Mouse (Mus musculus): ENCODE results near the gene Dus1l. TPM values are rescaled to one million over a fixed set of nuclear protein-coding genes. Genes with fewer than 3 reads are reported as not detected.
"Not testable (repeated sequence)": the region's sequence is repeated elsewhere in the genome, so short reads cannot be mapped to it uniquely, and the experiment has no call there.

Dus1l gene
- polyA plus RNA-seq, 1 experiment from 2014 or later, result 88.8 TPM

DNA sequence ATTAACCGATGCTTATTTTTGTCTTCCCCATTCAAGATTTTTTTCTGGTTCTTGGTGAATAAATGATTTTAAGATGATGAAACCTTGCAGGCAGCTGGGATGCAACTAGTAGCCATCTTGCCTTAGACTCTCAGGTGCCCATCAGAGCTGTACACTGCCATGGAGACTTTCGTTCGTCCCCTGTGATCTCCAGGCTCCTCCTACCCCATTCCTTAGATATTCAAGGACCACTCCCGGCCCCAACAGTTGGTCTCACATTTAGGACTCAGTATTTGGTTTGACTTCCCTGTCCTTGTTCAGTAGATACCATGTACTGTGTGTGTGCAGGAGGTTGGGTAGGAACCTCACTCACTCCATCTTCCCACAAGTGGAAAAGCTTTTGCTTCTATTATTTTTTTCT is 8.6 kb upstream of the Dus1l start:
- Histone ChIP-seq H3K4me3 (no peak overlapping the region), H3K4me1 (peaks cover 8% of the 10 kb centered on the region), H3K36me3 (peaks cover 47% of the 10 kb centered on the region), H3K27ac (no peak overlapping the region), H3K27me3 (ENCODE audit: insufficient read depth, poor library complexity, severe bottlenecking) (no peaks in the 10 kb centered on the region), H3K9me3 (no peaks in the 10 kb centered on the region)
- no peak for DNase-seq (ENCODE audit: low spot score)
- WGBS, result 63% methylated on average over 4 of the region's 4 CpGs

DNA sequence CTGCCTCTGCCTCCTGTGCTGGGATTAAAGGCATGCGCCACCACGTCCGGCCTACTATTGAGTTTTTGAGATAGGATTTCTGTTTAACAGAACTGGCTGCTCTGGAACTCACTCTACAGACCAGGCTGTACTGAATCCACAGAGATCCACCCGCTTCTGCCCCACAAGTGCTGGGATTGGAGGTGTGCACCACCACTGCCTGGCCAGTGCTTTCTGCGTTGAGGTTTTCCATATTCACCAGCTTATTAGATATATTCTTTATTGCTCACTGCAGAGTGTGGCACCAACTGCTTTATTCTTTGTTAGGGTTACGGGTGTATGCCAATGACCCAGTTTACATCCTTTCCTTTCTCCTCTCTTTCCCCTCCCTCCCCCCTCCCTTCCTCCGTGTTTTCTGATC is 8.1 kb upstream of the Dus1l start:
- no peak overlapping the region for H3K27ac ChIP-seq
- H3K9me3 ChIP-seq, result no peaks in the 10 kb centered on the region
- H3K4me3 ChIP-seq, result no peak overlapping the region
- no peak for DNase-seq (ENCODE audit: low spot score)
- H3K4me1 ChIP-seq, result peaks cover 8% of the 10 kb centered on the region
- no peaks in the 10 kb centered on the region for H3K27me3 ChIP-seq (ENCODE audit: insufficient read depth, poor library complexity, severe bottlenecking)
- H3K36me3 ChIP-seq, result peaks cover 42% of the 10 kb centered on the region
- 81% methylated on average over 7 of the region's 7 CpGs for WGBS

DNA sequence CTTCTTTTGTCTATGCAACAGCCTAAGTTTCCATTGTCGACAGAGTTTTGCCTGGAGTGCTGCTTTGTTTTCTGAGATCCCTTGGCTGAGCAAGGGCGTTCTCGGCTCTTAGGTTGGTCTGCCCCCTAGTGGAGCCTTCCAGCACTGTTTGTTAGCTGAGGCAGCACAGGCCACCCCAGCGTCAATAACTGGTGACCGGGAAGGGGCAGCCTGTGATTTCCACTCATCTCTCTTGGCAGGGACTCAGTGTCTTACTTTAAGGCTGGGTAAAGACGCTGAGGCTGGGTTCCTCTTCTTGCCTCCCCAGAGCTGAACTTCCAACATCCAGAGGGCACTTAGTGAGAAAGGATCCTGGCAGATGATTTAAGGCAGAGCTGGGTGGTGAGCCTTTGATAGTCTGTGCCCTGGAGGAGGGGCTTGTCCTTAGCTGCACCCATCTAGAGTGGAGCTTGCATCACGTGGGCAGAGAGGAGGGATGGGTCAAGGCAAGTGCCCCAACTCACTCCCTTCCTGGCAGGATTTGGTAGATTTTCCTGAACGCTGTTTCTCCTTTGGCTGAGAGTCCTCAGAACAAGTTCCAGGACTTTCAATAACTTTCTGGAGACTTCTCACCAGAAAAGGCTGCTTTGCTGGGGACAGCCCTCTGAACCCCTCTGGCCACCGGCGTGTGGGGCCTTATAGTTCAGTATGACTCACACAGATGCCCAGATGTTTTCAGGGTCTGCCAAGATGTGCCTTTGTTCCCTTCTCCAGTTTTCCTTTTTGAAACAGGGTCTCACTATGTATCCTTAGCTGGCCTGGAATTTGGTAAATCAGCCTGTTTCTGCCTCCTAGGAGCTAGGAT is 4.1 kb upstream of the Dus1l start:
- Histone ChIP-seq H3K36me3 (peaks cover 2% of the 10 kb centered on the region; the same call in 1 of the 2 replicates), H3K27ac (peak overlapping the region; percentile 65), H3K4me1 (peaks cover 17% of the 10 kb centered on the region), H3K4me3 (peak overlapping the region; percentile 19; the same call in 1 of the 2 replicates), H3K9me3 (no peaks in the 10 kb centered on the region), H3K27me3 (ENCODE audit: insufficient read depth, poor library complexity, severe bottlenecking) (no peaks in the 10 kb centered on the region)
- 11% methylated on average over 10 of the region's 10 CpGs for WGBS
- peak; percentile 91 for DNase-seq (ENCODE audit: low spot score)

DNA sequence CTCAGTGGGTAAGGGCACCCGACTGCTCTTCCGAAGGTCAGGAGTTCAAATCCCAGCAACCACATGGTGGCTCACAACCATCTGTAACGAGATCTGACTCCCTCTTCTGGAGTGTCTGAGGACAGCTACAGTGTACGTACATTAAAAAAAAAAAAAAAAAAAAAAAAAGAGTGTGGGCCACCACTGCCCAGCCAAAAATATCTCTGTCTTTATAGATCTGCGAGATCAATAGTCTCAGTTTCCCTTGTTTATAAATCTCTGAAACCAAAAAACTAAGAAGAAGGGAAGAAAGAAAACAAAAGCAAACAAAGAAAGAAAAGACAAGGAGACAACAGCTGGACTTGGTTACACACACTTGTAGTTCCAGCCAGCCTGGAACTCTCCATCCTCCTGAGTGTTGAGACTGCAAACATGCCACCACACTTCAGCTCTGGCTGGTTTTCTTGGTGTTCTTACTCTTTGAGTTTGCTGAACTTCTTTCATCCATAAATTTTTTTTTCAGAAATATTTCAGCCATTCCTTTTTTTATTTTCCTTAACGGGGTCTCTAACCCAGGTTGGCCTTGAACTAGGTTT is 3.2 kb upstream of the Dus1l start:
- H3K36me3 ChIP-seq, result peaks cover 4% of the 10 kb centered on the region
- DNase-seq (ENCODE audit: low spot score), result no peak
- H3K27me3 ChIP-seq (ENCODE audit: insufficient read depth, poor library complexity, severe bottlenecking), result no peaks in the 10 kb centered on the region
- WGBS, result 63% methylated on average over 6 of the region's 6 CpGs
- H3K4me3 ChIP-seq, result no peak overlapping the region
- H3K4me1 ChIP-seq, result peaks cover 24% of the 10 kb centered on the region
- peak overlapping the region; percentile 65; the same call in 1 of the 2 replicates for H3K27ac ChIP-seq
- no peaks in the 10 kb centered on the region for H3K9me3 ChIP-seq

DNA sequence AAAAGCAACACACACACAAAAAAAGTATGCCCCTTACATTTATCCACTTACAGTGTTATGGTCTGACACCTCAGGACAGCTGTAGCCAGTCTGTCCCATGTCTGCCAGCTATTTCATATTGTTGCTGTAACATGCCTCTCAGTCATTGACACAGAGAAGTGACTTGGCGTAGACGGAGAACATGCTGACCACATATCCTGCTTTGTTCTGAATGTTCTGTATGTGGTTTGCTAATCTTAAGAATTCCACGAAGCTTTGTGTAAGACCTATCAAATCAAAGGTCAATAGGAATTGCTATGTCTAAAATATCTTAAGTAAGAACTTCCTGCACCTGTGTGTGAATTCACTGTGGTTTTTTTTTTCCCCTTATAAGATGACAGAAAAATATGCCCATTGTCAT is 2.0 kb upstream of the Dus1l start:
- Histone ChIP-seq H3K36me3 (peaks cover 16% of the 10 kb centered on the region), H3K4me1 (peaks cover 24% of the 10 kb centered on the region), H3K9me3 (no peaks in the 10 kb centered on the region), H3K27ac (no peak overlapping the region), H3K4me3 (no peak overlapping the region), H3K27me3 (ENCODE audit: insufficient read depth, poor library complexity, severe bottlenecking) (no peaks in the 10 kb centered on the region)
- no peak for DNase-seq (ENCODE audit: low spot score)
- 75% methylated on average over 3 of the region's 3 CpGs for WGBS

DNA sequence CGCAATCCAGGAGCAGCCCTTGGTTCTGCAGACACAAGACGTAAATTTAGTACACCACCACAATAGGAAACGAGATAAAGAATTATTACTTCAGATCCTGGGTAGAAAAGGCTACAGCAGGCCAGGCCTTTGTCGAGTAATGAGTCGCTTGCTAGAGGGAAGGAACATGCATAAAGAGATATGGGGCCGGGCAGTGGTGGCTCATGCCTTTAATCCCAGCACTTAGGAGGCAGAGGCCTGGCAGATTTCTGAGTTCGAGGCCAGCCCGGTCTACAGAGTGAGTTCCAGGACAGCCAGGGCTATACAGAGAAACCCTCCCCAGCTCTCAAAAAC is 377 bp upstream of the Dus1l start:
- WGBS, result 27% methylated on average over 8 of the region's 8 CpGs
- H3K27ac ChIP-seq, result peak overlapping the region; percentile 91
- H3K4me1 ChIP-seq, result peaks cover 24% of the 10 kb centered on the region
- H3K4me3 ChIP-seq, result peak overlapping the region; percentile 80
- H3K27me3 ChIP-seq (ENCODE audit: insufficient read depth, poor library complexity, severe bottlenecking), result no peaks in the 10 kb centered on the region
- peaks cover 33% of the 10 kb centered on the region for H3K36me3 ChIP-seq
- H3K9me3 ChIP-seq, result no peaks in the 10 kb centered on the region
- no peak for DNase-seq (ENCODE audit: low spot score)

DNA sequence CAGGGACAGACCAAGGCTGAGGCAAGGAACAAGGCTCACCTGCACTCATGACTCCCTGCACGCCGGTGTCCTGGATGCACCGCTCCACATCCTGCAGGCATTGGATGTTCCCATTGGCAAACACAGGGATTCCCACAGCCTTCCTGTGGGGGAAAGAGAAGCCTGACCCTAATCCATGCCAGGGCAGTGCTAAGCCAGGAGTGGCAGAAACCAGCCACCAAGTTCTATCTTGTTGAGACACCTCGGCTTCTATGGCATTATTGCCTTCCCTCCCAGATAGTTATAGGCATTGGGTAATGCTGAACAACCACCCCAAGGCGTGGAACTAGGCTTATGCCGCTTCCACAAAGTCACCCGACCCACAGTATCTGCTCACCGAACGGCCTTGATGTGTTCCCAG is 3.6 kb downstream of the Dus1l start:
- no peaks in the 10 kb centered on the region for H3K27me3 ChIP-seq (ENCODE audit: insufficient read depth, poor library complexity, severe bottlenecking)
- 93% methylated on average over 9 of the region's 9 CpGs for WGBS
- H3K9me3 ChIP-seq, result no peaks in the 10 kb centered on the region
- peaks cover 69% of the 10 kb centered on the region for H3K36me3 ChIP-seq
- H3K4me3 ChIP-seq, result no peak overlapping the region
- H3K27ac ChIP-seq, result no peak overlapping the region
- DNase-seq (ENCODE audit: low spot score), result no peak
- H3K4me1 ChIP-seq, result peaks cover 16% of the 10 kb centered on the region

- no peak overlapping the region for H3K4me3 ChIP-seq
- no peaks in the 10 kb centered on the region for H3K9me3 ChIP-seq
- no peaks in the 10 kb centered on the region for H3K27me3 ChIP-seq (ENCODE audit: insufficient read depth, poor library complexity, severe bottlenecking)
- no peak for DNase-seq (ENCODE audit: low spot score)
- peaks cover 88% of the 10 kb centered on the region for H3K36me3 ChIP-seq
- H3K27ac ChIP-seq, result no peak overlapping the region
- WGBS, result 88% methylated on average over 3 of the region's 3 CpGs
- peaks cover 12% of the 10 kb centered on the region for H3K4me1 ChIP-seq
Measured at GRCm38 (mm10) chr11:120789810-120790209, 6.4 kb downstream of the Dus1l start.

DNA sequence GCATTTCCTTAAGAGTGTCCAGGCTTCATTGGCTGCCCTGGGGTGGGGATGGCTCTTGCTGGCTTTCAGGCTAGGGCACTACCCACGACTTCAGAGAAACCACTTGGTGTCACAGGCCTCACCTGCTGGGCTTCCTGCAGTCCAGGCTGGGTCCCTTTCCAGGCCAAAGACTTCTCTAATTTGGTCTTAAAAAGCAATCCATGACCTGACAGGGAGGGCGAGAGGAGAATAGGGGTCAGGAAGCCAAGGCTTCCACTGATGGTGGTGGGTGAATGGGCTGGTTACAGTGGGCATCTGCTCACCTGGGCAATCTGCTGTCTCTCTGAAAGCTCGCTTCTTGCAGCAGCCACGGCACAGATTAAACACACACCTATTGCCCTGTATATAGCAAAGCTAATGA is 6.8 kb downstream of the Dus1l start:
- Histone ChIP-seq H3K36me3 (peaks cover 84% of the 10 kb centered on the region), H3K4me1 (peaks cover 11% of the 10 kb centered on the region), H3K9me3 (no peaks in the 10 kb centered on the region), H3K27me3 (ENCODE audit: insufficient read depth, poor library complexity, severe bottlenecking) (no peaks in the 10 kb centered on the region), H3K4me3 (no peak overlapping the region), H3K27ac (no peak overlapping the region)
- no peak for DNase-seq (ENCODE audit: low spot score)
- WGBS, result 86% methylated on average over 4 of the region's 4 CpGs

DNA sequence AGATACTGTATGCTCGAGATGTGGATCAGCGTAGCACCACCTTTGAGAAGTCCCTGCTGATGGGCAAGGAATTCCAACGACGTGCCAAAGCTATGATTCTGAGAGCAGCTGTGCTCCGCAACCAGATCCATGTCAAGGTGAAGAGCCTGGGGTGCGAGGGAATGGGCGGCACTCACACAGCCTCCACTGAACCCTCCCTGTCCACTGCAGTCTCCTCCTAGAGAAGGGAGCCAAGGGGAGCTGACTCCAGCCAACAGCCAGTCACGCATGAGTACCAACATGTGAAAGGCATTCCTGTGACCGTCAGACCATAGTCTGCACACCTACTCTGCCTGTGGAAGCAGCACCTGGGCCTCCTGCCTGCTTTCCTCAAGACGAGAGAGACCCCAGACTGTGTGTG is 7.7 kb downstream of the Dus1l start:
- not testable (repeated sequence) for H3K27me3 ChIP-seq (ENCODE audit: insufficient read depth, poor library complexity, severe bottlenecking); H3K27ac ChIP-seq; H3K4me3 ChIP-seq; DNase-seq (ENCODE audit: low spot score); H3K9me3 ChIP-seq
- WGBS, result 85% methylated on average over 9 of the region's 10 CpGs
- Histone ChIP-seq H3K4me1 (peaks cover 17% of the 10 kb centered on the region), H3K36me3 (peaks cover 76% of the 10 kb centered on the region)

- Histone ChIP-seq H3K36me3 (peaks cover 59% of the 10 kb centered on the region), H3K27ac (peak overlapping the region; percentile 91), H3K9me3 (no peaks in the 10 kb centered on the region), H3K27me3 (ENCODE audit: insufficient read depth, poor library complexity, severe bottlenecking) (peaks cover 17% of the 10 kb centered on the region), H3K4me3 (peak overlapping the region; percentile 94), H3K4me1 (peaks cover 25% of the 10 kb centered on the region)
- DNase-seq (ENCODE audit: low spot score), result no peak
- 35% methylated on average over 9 of the region's 9 CpGs for WGBS
Measured at GRCm38 (mm10) chr11:120785145-120785544, 11.1 kb downstream of the Dus1l start.

- H3K27ac ChIP-seq, result peak within 1 kb of the TSS; percentile 91
- peaks cover 50% of the 10 kb centered on the region for H3K36me3 ChIP-seq
- H3K9me3 ChIP-seq, result no peaks in the 10 kb centered on the region
- H3K4me1 ChIP-seq, result peaks cover 25% of the 10 kb centered on the region
- H3K27me3 ChIP-seq (ENCODE audit: insufficient read depth, poor library complexity, severe bottlenecking), result peaks cover 17% of the 10 kb centered on the region
- H3K4me3 ChIP-seq, result peak within 1 kb of the TSS; percentile 94
- WGBS, result 1% methylated on average over 101 of the region's 107 CpGs
- peak; percentile 92 for DNase-seq (ENCODE audit: low spot score)
Measured at GRCm38 (mm10) chr11:120784064-120784791, 12.0 kb downstream of the Dus1l start, which contains the start of the genes Rfng and Gps1. TSS of gene Rfng (minus strand) at chr11:120784207. TSS of gene Gps1 (plus strand) at chr11:120784272.

All from heart, embryonic 10.5 days (tissue).